Mouse (Mus musculus) urinary bladder, adult 18-20 months (tissue): Measurements from ENCODE around the gene Gm21117.
"Not testable (repeated sequence)": the region's sequence is repeated elsewhere in the genome, so short reads cannot be mapped to it uniquely, and the experiment has no call there.

ENCODE experiments used
- DNase-seq, 2 experiments: peaks; one replicate each; pipeline ENCODE4 v3.0.0; 2022; ENCODE audit warnings: low spot score in 2 of 2, mixed read lengths in 2 of 2

The Gm21117 gene

DNA sequence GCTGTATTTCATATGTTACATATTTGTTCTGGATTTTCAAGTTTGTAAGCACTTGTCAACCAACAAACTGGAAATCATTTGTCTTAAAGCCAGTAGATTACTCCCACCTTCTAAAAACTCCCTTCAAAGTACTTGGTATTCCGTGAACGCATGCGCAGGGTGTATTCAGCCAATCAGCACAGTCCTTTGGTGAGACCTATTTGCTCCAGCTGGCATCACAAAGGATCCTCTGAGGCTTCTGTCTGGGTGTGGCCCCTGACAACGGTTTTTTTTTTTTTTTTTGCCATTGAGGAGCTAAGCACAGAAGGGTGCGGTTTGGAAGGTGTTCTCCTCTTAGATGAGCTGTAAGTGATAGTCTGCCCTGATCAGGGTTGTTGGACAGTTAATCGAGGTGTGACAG is at the start of gene Gm21117:
Gene Gm21117, plus strand, starts transcription at position 301 of the 400 bp plus-strand sequence.
- not testable (repeated sequence) for DNase-seq
